Mouse (Mus musculus) forebrain, embryonic 15.5 days (tissue): Measurements from ENCODE around the gene Zdhhc9. TPM values are rescaled to one million over a fixed set of nuclear protein-coding genes. Genes with fewer than 3 reads are reported as not detected.
A peak's percentile ranks its signal among the peaks of the same experiment; 100 is the strongest.

Experiments
- ATAC-seq: fragments of 200-750 bp; cut with Nextera tagmentation; replicated peaks from 2 replicates; pipeline ENCODE4 v1.8.0; 2017; ENCODE audit warnings: mild to moderate bottlenecking, moderate TSS enrichment, moderate library complexity
- H3K27ac ChIP-seq: fragments of 300-500 bp; sonication (generic); replicated peaks from 2 replicates; pipeline ENCODE4 v1.5.1; 2015; ENCODE audit warnings: mild to moderate bottlenecking, inconsistent platforms
- H3K27me3 ChIP-seq: fragments of 300-500 bp; sonication (generic); 2 replicates; pipeline ENCODE4 v1.6.1; 2015; ENCODE audit warnings: inconsistent platforms
- H3K36me3 ChIP-seq: fragments of 300-500 bp; sonication (generic); 2 replicates; pipeline ENCODE4 v1.6.1; 2015; ENCODE audit warnings: mild to moderate bottlenecking, inconsistent platforms
- H3K4me1 ChIP-seq: fragments of 300-500 bp; sonication (generic); 2 replicates; pipeline ENCODE4 v1.6.1; 2015; ENCODE audit warnings: inconsistent platforms
- H3K4me2 ChIP-seq: fragments of 300-500 bp; sonication (generic); replicated peaks from 2 replicates; pipeline ENCODE4 v1.6.1; 2015; ENCODE audit warnings: mild to moderate bottlenecking, inconsistent platforms
- H3K4me3 ChIP-seq: fragments of 300-500 bp; sonication (generic); 2 replicates; pipeline ENCODE4 v1.5.1; 2015; ENCODE audit warnings: mild to moderate bottlenecking, inconsistent platforms
- H3K9ac ChIP-seq: fragments of 300-500 bp; sonication (generic); replicated peaks from 2 replicates; pipeline ENCODE4 v1.6.1; 2015; ENCODE audit warnings: mild to moderate bottlenecking, inconsistent platforms
- H3K9me3 ChIP-seq: fragments of 300-500 bp; sonication (generic); 2 replicates; pipeline ENCODE4 v1.6.1; 2016; ENCODE audit warnings: inconsistent platforms
- WGBS: fragments of 180-500 bp; shearing (Covaris S2); methylation state at CpG from one replicate; pipeline ENCODE4 v1.1.7; 2015; ENCODE audit warnings: mixed read lengths; 5-methylcytosine and 5-hydroxymethylcytosine counted together
- polyA plus RNA-seq: library from polyadenylated mRNA; unstranded; fragments of >200 nt; fragmentation: Nextera tagmentation; extraction: Ambion mirVana; gene quantifications from 2 replicates; pipeline ENCODE4 v1.2.1, GENCODE M21; 2015

The Zdhhc9 gene
- polyA plus RNA-seq, 1 experiment from 2014 or later: 7.6 TPM

DNA sequence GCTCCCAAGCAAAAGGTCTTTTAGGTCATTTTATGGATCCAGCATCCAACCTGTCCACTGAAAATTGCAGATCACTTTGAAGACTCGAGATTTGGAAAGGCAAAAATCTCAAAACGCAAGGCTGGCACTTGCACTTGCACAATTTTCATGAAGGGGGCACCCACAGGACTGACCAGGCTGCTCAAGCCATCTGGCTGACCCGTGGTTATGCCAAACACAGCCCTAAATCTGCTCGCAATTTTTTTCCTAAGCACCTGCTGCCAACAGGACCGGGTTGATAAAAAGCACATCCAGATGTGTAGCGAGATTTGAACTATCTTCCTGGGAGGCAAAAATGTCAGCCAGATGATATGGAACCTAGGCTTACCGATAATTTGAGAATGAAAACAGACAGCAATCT lies 4.9 kb downstream of the Zdhhc9 start:
- no peak overlapping the region for H3K4me3 ChIP-seq
- no peaks in the 10 kb centered on the region for H3K36me3 ChIP-seq
- H3K27ac ChIP-seq: no peak overlapping the region
- no peak overlapping the region for H3K4me2 ChIP-seq
- no peaks in the 10 kb centered on the region for H3K9me3 ChIP-seq
- 82% methylated on average over 7 of the region's 7 CpGs for WGBS
- peaks cover 22% of the 10 kb centered on the region; the same call in 1 of the 2 replicates for H3K4me1 ChIP-seq
- no peak for ATAC-seq
- H3K9ac ChIP-seq: no peak overlapping the region
- H3K27me3 ChIP-seq: no peaks in the 10 kb centered on the region

DNA sequence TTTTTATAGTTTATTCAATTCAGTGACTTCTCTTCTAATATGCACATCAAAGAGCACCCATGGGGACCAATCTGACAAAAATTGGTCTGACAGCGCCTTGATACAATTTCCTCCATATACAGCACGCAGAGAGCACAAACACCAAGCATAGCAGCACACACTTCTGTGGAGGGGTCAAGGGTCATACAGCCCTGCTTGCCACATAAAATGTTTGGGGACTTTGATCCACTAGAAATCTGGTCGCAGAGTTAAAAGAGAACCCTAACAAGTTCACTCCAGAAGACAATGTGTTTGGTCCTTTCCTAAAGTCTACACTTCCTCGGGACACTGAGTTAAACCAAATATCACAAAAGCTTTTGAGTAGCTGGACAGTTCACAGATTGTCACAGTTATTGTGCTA lies 5.7 kb downstream of the Zdhhc9 start:
- H3K4me2 ChIP-seq: no peak overlapping the region
- H3K4me3 ChIP-seq: no peak overlapping the region
- H3K27ac ChIP-seq: no peak overlapping the region
- H3K36me3 ChIP-seq: no peaks in the 10 kb centered on the region
- peaks cover 22% of the 10 kb centered on the region; the same call in 1 of the 2 replicates for H3K4me1 ChIP-seq
- no peaks in the 10 kb centered on the region for H3K27me3 ChIP-seq
- H3K9me3 ChIP-seq: no peaks in the 10 kb centered on the region
- 82% methylated on average over 4 of the region's 4 CpGs for WGBS
- ATAC-seq: no peak
- H3K9ac ChIP-seq: no peak overlapping the region

DNA sequence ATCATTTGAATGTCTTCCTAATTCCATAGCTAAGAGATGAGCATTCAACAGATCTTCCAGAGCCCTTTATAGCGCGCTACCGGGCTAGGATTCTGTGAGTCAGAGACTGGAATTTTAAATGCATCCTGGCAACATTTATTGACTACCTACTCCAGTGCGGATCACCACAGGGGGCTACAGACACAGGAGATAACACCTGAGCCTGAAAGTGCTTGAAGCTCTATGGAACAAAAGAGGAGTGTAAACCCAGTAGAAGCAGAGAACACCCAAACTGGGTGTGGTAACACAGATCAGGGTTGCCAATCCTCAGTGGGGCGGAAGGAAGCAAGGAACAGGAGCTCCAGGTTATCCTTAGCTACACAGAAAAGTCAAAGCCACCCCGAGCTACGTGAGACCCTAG lies 6.2 kb downstream of the Zdhhc9 start:
- no peak overlapping the region for H3K27ac ChIP-seq
- H3K27me3 ChIP-seq: no peaks in the 10 kb centered on the region
- H3K9ac ChIP-seq: no peak overlapping the region
- 84% methylated on average over 7 of the region's 7 CpGs for WGBS
- H3K36me3 ChIP-seq: no peaks in the 10 kb centered on the region
- no peak for ATAC-seq
- H3K4me3 ChIP-seq: no peak overlapping the region
- no peak overlapping the region for H3K4me2 ChIP-seq
- H3K4me1 ChIP-seq: peaks cover 20% of the 10 kb centered on the region; the same call in 1 of the 2 replicates
- no peaks in the 10 kb centered on the region for H3K9me3 ChIP-seq

DNA sequence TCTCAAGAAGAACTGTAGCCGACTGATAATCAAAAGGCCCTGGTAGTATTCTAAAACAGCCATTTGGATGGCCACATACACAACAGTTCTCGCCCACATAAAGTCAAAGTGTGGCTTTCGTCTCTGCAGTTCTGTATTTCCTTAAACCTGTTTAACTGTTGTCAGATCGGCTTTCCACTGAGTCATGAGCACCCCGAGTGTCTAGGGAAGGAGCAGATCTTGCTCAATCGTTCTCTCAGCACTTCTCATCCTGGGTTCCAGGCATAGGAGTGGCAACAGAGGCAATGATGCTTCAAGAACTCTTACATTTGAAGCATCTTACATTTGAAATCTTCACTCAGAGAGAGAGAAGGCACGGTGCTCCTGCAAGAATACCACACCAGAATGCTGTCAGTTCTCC lies 6.7 kb downstream of the Zdhhc9 start:
- no peaks in the 10 kb centered on the region for H3K9me3 ChIP-seq
- 87% methylated on average over 7 of the region's 7 CpGs for WGBS

DNA sequence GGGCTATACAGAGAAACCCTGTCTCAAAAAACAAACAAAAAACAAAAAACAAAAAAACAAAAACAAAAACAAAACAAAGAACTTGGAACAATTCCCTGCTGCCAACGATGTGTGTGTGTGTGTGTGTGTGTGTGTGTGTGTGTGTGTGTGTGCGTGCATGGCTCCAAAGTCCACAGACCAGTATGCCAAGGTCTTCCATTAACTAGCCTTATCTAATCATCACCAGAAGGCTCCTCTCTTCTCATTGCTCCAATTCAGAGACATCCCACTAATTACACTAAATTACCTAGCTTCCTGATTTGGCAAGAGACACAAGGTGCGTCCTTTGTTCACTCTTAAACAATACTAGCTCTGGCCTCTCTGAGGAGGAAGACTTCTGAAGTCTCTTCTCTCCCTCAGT lies 8.0 kb downstream of the Zdhhc9 start:
- no peaks in the 10 kb centered on the region for H3K36me3 ChIP-seq
- no peaks in the 10 kb centered on the region for H3K9me3 ChIP-seq
- H3K4me1 ChIP-seq: 0 out of 2 replicates have a peak, but pooled peaks cover 9% of the 10 kb centered on the region
- no peak overlapping the region for H3K27ac ChIP-seq
- no peaks in the 10 kb centered on the region for H3K27me3 ChIP-seq
- ATAC-seq: no peak
- 85% methylated on average over 3 of the region's 3 CpGs for WGBS
- no peak overlapping the region for H3K9ac ChIP-seq
- H3K4me2 ChIP-seq: no peak overlapping the region
- no peak overlapping the region for H3K4me3 ChIP-seq

More for the DNA sequence above, 6.7 kb downstream of the Zdhhc9 start:
- no peak overlapping the region for H3K9ac ChIP-seq
- no peak overlapping the region for H3K4me3 ChIP-seq
- H3K27me3 ChIP-seq: no peaks in the 10 kb centered on the region
- H3K4me1 ChIP-seq: peaks cover 15% of the 10 kb centered on the region; the same call in 1 of the 2 replicates
- no peak overlapping the region for H3K4me2 ChIP-seq
- no peaks in the 10 kb centered on the region for H3K36me3 ChIP-seq
- no peak for ATAC-seq
- no peak overlapping the region for H3K27ac ChIP-seq

DNA sequence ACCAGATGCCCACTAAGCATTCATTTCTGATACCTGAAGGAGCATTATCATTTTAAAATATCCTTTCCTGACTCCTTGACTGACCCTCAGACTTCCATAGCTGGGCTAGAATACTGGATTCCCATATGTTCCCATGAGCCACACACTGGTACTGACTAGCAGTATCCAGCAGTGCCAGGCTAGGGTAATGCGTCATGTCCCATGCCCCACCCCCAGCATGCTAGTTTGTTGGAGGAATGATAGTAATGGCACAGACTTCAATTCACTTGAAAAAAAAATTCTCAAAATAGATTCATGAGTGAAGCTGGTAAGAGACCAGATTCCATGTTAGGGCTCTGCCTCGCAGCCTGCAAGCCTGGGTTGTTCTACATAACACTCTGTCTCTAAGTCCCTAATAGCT lies 9.7 kb downstream of the Zdhhc9 start:
- Histone ChIP-seq H3K9ac (no peak overlapping the region), H3K4me1 (0 out of 2 replicates have a peak, but pooled peaks cover 4% of the 10 kb centered on the region), H3K36me3 (0 out of 2 replicates have a peak, but pooled peaks cover 3% of the 10 kb centered on the region), H3K4me3 (no peak overlapping the region), H3K4me2 (no peak overlapping the region), H3K27ac (no peak overlapping the region), H3K9me3 (no peaks in the 10 kb centered on the region), H3K27me3 (no peaks in the 10 kb centered on the region)
- ATAC-seq: no peak
- 88% methylated on average over 2 of the region's 2 CpGs for WGBS

DNA sequence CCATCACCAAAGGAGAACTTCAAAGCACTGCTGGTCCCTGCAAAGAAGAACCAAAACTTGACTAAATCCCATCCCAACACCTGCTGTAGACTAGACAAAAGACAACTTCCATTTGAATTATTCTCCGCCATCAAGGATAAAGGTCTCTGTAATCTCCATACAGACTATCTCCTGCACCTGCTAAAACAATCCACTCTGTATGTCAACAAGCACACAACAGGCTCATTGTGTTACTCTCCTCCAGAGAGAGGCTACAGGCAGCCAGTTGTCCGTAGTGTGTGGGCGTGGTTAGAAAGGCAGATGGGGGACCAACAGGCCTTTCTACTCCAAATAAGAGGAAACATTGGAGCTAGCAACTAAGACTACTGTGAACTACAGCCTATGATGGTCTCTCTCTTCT lies 10.8 kb downstream of the Zdhhc9 start:
- Histone ChIP-seq H3K36me3 (0 out of 2 replicates have a peak, but pooled peaks cover 3% of the 10 kb centered on the region), H3K27ac (no peak overlapping the region), H3K4me2 (no peak overlapping the region), H3K9ac (no peak overlapping the region), H3K9me3 (no peaks in the 10 kb centered on the region), H3K27me3 (no peaks in the 10 kb centered on the region), H3K4me3 (no peak overlapping the region), H3K4me1 (no peaks in the 10 kb centered on the region)
- WGBS: 82% methylated on average over 3 of the region's 3 CpGs
- no peak for ATAC-seq

DNA sequence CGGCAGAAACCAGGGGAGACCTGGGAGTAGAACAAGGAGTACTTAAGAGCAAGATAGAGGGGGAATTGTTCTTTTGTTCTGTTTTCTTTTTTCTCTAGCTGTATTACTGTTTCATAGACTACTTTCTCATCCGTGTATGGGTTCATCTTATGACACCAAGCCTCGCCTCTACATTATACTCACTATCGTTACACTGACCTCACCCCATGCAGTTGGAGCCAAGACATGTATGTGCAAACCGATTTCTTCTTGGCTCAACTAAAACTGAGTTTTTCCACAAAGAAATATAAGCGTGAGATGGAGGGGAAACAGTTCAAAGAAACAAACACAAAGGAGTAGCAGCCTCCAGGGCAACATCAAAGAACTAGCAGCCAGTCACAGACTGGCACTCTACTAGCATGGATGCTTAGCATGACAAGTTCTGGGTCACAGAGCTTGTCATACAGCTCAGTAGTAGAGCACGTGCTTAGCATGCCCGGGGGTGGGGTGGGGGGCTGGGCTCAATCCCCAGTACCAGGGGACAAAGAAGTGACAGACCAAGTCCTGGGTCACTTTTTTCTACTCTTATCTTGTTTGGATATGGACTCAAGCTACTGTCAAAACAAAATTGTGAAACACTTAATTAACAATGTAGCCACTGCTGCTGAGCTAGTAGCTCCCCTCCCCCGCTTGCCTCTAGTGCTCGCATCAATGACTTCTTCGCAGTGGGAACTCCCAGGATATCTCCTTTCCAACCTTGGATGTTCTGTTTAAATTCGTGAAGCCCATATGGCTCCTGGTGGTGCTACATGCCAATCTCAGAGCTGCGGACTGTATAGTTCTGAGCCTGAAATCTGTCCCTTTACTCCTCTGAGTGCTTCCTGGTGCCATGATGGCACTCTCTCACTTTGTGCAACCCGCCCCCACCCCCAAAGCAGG lies 15.2 kb downstream of the Zdhhc9 start:
- Histone ChIP-seq H3K9me3 (no peaks in the 10 kb centered on the region), H3K4me1 (no peaks in the 10 kb centered on the region), H3K27ac (no peak overlapping the region), H3K36me3 (peaks cover 6% of the 10 kb centered on the region; the same call in 1 of the 2 replicates), H3K9ac (no peak overlapping the region), H3K27me3 (no peaks in the 10 kb centered on the region), H3K4me3 (no peak overlapping the region), H3K4me2 (no peak overlapping the region)
- 62% methylated on average over 14 of the region's 14 CpGs for WGBS
- no peak for ATAC-seq

DNA sequence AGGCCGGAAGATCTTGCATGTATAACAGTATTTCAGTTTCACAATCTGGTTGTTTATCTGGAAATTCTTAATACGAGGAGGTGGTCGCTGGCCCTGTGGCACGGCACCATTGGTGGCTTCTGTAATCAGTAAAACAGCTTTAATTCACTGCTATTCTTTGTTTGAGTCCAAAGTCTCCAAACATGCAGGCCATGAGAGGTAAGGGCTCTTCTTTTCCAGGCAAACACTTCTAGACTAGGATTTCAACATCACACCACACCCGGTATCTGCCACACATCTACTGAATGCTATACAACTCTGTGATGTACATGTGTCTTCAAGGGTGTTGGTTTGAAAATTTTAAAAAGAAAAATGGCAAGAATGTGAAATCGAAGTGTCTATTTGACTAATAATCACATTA lies 17.4 kb downstream of the Zdhhc9 start:
- Histone ChIP-seq H3K4me3 (no peak overlapping the region), H3K4me1 (no peaks in the 10 kb centered on the region), H3K36me3 (peaks cover 6% of the 10 kb centered on the region; the same call in 1 of the 2 replicates), H3K9me3 (no peaks in the 10 kb centered on the region), H3K4me2 (no peak overlapping the region), H3K27ac (no peak overlapping the region), H3K27me3 (no peaks in the 10 kb centered on the region), H3K9ac (no peak overlapping the region)
- WGBS: 93% methylated on average over 6 of the region's 6 CpGs
- no peak for ATAC-seq

DNA sequence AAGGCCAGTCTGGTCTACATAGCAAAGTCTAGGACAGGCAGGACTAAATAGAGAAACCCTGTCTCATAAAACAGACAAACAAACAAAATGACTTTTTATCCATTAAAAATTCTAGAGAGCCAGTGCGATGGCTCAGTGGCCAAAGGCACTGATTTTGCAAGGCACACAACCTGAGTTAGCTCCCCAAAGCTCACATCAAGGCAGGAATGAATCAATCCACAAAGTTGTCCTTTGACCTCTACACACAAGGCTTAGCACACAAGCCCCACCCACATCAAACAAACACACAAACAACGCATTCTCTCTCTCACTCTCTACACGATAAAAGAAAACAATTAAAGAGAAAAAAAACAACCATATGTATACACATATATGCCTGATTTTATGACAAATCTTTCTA lies 24.0 kb downstream of the Zdhhc9 start:
- Histone ChIP-seq H3K27ac (no peak overlapping the region), H3K4me3 (no peak overlapping the region), H3K36me3 (0 out of 2 replicates have a peak, but pooled peaks cover 4% of the 10 kb centered on the region), H3K4me1 (no peaks in the 10 kb centered on the region), H3K9me3 (no peaks in the 10 kb centered on the region), H3K4me2 (no peak overlapping the region), H3K27me3 (no peaks in the 10 kb centered on the region), H3K9ac (no peak overlapping the region)
- WGBS: 83% methylated on average over 3 of the region's 3 CpGs
- ATAC-seq: no peak

DNA sequence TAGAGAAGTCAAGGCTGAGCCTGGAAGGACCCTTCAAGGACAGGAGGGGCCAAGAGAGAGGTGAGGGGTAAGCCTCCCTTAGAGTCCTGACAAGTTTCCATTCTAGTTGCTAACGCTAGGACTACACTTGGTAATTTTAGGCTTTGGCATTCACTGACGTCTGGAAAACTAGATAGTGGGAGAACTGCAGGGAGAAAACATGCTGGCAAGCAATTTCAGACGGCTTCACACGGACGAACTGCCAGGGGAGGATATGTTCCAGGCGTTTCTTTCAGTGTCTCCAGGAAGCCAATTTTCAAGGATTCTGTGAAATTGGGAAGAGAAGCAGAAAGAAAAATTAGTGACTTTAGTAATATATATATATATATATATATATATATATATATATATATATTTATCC lies 26.8 kb downstream of the Zdhhc9 start:
- no peak overlapping the region for H3K4me2 ChIP-seq
- H3K4me1 ChIP-seq: no peaks in the 10 kb centered on the region
- H3K36me3 ChIP-seq: 0 out of 2 replicates have a peak, but pooled peaks cover 8% of the 10 kb centered on the region
- H3K27ac ChIP-seq: no peak overlapping the region
- 70% methylated on average over 6 of the region's 6 CpGs for WGBS
- no peak for ATAC-seq
- no peaks in the 10 kb centered on the region for H3K9me3 ChIP-seq
- H3K4me3 ChIP-seq: no peak overlapping the region
- no peaks in the 10 kb centered on the region for H3K27me3 ChIP-seq
- no peak overlapping the region for H3K9ac ChIP-seq

DNA sequence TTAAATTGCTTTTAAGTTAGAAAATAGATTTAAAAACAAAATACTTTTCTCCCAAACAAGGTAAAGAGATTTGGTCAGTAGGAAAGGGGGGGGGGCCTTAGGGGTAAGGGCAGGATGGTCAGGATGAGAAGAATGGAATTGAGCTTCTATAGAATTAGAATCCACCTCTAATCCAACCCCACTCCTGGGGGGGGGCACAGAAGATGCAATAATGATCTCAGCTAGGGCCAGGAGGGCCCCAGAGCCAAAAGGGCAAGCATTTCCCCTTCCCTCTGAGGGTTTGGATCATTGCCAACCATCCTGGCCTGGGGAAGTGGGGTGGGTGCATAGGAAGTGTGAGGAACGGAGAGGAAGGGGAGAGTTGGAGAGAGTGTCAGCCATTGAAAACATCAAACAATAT lies 38.3 kb downstream of the Zdhhc9 start:
- no peak overlapping the region; the same call in 1 of the 2 replicates for H3K27ac ChIP-seq
- no peaks in the 10 kb centered on the region for H3K27me3 ChIP-seq
- ATAC-seq: peak; percentile 66; the same call in 1 of the 2 replicates
- no peaks in the 10 kb centered on the region for H3K9me3 ChIP-seq
- H3K4me2 ChIP-seq: no peak overlapping the region
- no peak overlapping the region for H3K9ac ChIP-seq
- no peaks in the 10 kb centered on the region; the same call in 1 of the 2 replicates for H3K4me1 ChIP-seq
- no peak overlapping the region for H3K4me3 ChIP-seq
- peaks cover 3% of the 10 kb centered on the region; the same call in 1 of the 2 replicates for H3K36me3 ChIP-seq
- 18% methylated on average over 1 of the region's 1 CpGs for WGBS
